ENCODE assay signal across 24 mouse cellular contexts in the genomic region with DNA sequence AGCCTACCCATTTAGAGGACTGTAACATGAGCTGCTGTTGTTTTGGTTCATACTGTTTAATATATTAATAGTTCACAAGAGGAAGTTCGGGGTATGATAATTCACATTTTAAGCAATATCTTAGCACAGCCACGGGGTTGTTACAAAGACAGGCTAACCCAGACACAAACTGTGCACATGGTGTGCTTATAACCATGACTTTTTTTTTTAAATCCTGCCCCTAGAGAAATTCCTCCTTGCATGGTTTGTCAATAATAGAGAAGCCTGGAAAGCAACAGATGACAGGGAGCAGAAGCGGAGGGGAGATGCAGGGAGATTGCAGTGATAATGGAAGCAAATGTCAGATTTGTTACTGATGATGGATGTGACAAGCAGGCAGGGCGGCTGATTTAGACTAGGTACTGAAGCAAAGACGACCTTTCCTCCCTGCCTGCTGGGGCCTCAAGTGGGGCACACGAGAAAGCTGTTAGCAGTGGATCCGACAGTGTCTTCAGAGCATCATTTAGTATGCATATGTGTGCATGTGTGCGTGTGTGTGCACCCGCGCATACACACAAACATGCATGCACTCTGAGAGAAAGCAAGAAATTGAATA.
DNase-seq lines count a peak whose midpoint lies in the region; ATAC-seq lines count a peak whose summit lies in the region.
"Had no signal": no experiment of that assay in that cellular context is flagged by ENCODE, and none has a peak within 500 bp of the region (broad histone marks: within the 10 kb centered on the region; RNA-seq: fewer than 3 reads in every experiment).

No protein-coding gene starts in this region.

- ATAC-seq in midbrain, embryonic 11.5 days (ENCODE audit: low FRiP score): 0 out of 2 replicates have a peak, but pooled peaks have one; percentile 24
- ATAC-seq in hindbrain, embryonic 16.5 days: peak; percentile 79
- ATAC-seq in midbrain, embryonic 16.5 days: peak; percentile 62
- ATAC-seq: forebrain, postnatal 0 days had no signal

- no peaks in the 10 kb centered on the region for H3K9me3 ChIP-seq in midbrain, embryonic 11.5 days (ENCODE audit: control insufficient read depth, low read length)
- H3K9me3 ChIP-seq in midbrain, embryonic 10.5 days (replicated peaks): no peaks in the 10 kb centered on the region
- H3K9me3 ChIP-seq in hindbrain, embryonic 16.5 days (ENCODE audit: control insufficient read depth, low read length): no peaks in the 10 kb centered on the region
- H3K9me3 ChIP-seq in midbrain, embryonic 16.5 days (replicated peaks; ENCODE audit: control insufficient read depth, low read length, poor library complexity, severe bottlenecking): no peaks in the 10 kb centered on the region
- H3K9me3 ChIP-seq: forebrain, embryonic 10.5 days; G1E; limb, embryonic 15.5 days; neural tube, embryonic 13.5 days had no signal

- no peak overlapping the region for H3K27ac ChIP-seq in midbrain, embryonic 11.5 days (ENCODE audit: low read depth, low read length)
- H3K27ac ChIP-seq in midbrain, embryonic 10.5 days (replicated peaks): no peak overlapping the region
- no peak overlapping the region for H3K27ac ChIP-seq in hindbrain, embryonic 16.5 days (ENCODE audit: low read depth, low read length)
- no peak overlapping the region for H3K27ac ChIP-seq in midbrain, embryonic 16.5 days (ENCODE audit: low read length)
- H3K27ac ChIP-seq: forebrain, embryonic 10.5 days; heart, adult 2 months; limb, embryonic 15.5 days; liver, embryonic 14.5 days; neural tube, embryonic 13.5 days had no signal

- no peak overlapping the region for H3K4me3 ChIP-seq in midbrain, embryonic 11.5 days (ENCODE audit: low read depth, low read length)
- no peak overlapping the region for H3K4me3 ChIP-seq in midbrain, embryonic 10.5 days
- H3K4me3 ChIP-seq in hindbrain, embryonic 16.5 days (ENCODE audit: low read length): no peak overlapping the region
- H3K4me3 ChIP-seq in midbrain, embryonic 16.5 days (ENCODE audit: low read depth, low read length): no peak overlapping the region
- H3K4me3 ChIP-seq: forebrain, embryonic 10.5 days; heart, adult 2 months; limb, embryonic 15.5 days; myocyte; neural tube, embryonic 13.5 days had no signal

- peaks cover 6% of the 10 kb centered on the region; the same call in 1 of the 2 replicates for H3K4me1 ChIP-seq in midbrain, embryonic 11.5 days (ENCODE audit: control insufficient read depth, insufficient read depth, low read length)
- peaks cover 5% of the 10 kb centered on the region for H3K4me1 ChIP-seq in midbrain, embryonic 10.5 days
- H3K4me1 ChIP-seq in hindbrain, embryonic 16.5 days (ENCODE audit: control insufficient read depth, insufficient read depth, low read depth, low read length): peaks cover 2% of the 10 kb centered on the region; the same call in 1 of the 2 replicates
- peaks cover 4% of the 10 kb centered on the region; the same call in 1 of the 2 replicates for H3K4me1 ChIP-seq in midbrain, embryonic 16.5 days (ENCODE audit: control insufficient read depth, insufficient read depth, low read length)
- H3K4me1 ChIP-seq: forebrain, embryonic 10.5 days; limb, embryonic 15.5 days; neural tube, embryonic 13.5 days had no signal

- WGBS in midbrain, embryonic 11.5 days: 63% methylated on average over 10 of the region's 10 CpGs
- 69% methylated on average over 10 of the region's 10 CpGs for WGBS in midbrain, embryonic 10.5 days
- WGBS in hindbrain, embryonic 16.5 days: 36% methylated on average over 10 of the region's 10 CpGs
- WGBS in midbrain, embryonic 16.5 days: 44% methylated on average over 10 of the region's 10 CpGs

- no peak overlapping the region for H3K4me2 ChIP-seq in midbrain, embryonic 11.5 days
- H3K4me2 ChIP-seq in hindbrain, embryonic 16.5 days (ENCODE audit: low read length): peak overlapping the region; percentile 3; the same call in 1 of the 2 replicates
- H3K4me2 ChIP-seq in midbrain, embryonic 16.5 days (ENCODE audit: low read length): peak overlapping the region; percentile 25; the same call in 1 of the 2 replicates
- H3K4me2 ChIP-seq: limb, embryonic 15.5 days; lung, embryonic 14.5 days; neural tube, embryonic 13.5 days had no signal

- no peaks in the 10 kb centered on the region for H3K27me3 ChIP-seq in midbrain, embryonic 11.5 days (ENCODE audit: control insufficient read depth, insufficient read depth, low read length)
- H3K27me3 ChIP-seq in midbrain, embryonic 10.5 days (ENCODE audit: low read depth, poor library complexity, severe bottlenecking): no peaks in the 10 kb centered on the region
- H3K27me3 ChIP-seq in hindbrain, embryonic 16.5 days (replicated peaks; ENCODE audit: control insufficient read depth, insufficient read depth, low read length): no peaks in the 10 kb centered on the region
- no peaks in the 10 kb centered on the region for H3K27me3 ChIP-seq in midbrain, embryonic 16.5 days (ENCODE audit: control insufficient read depth, insufficient read depth, low read depth, low read length)
- H3K27me3 ChIP-seq: CH12.LX; limb, embryonic 15.5 days; neural tube, embryonic 13.5 days had no signal

- H3K36me3 ChIP-seq in midbrain, embryonic 11.5 days (ENCODE audit: control insufficient read depth, insufficient read depth, low read length): no peaks in the 10 kb centered on the region
- H3K36me3 ChIP-seq in midbrain, embryonic 10.5 days: no peaks in the 10 kb centered on the region
- no peaks in the 10 kb centered on the region for H3K36me3 ChIP-seq in hindbrain, embryonic 16.5 days (ENCODE audit: control insufficient read depth, insufficient read depth, low read length)
- H3K36me3 ChIP-seq in midbrain, embryonic 16.5 days (ENCODE audit: control insufficient read depth, insufficient read depth, low read length): no peaks in the 10 kb centered on the region
- H3K36me3 ChIP-seq: forebrain, embryonic 10.5 days; G1E; limb, embryonic 15.5 days; neural tube, embryonic 13.5 days had no signal

- no peak for DNase-seq in midbrain, embryonic 11.5 days (ENCODE audit: low spot score, missing footprints)
- no peak for DNase-seq in midbrain, embryonic 10.5 days (ENCODE audit: low spot score)
- DNase-seq in right cerebral cortex, postnatal 4 days: no peak
- DNase-seq in lung, postnatal 36 days: no peak
- no peak for DNase-seq in ovary, postnatal 14 days (ENCODE audit: low spot score)
- DNase-seq: adrenal gland, postnatal 14 days; B cell, adult 2 months; cerebellum, adult 8-10 months; cerebellum, postnatal 36 days; forebrain, postnatal 0 days; gastrocnemius, postnatal 25 days; heart, adult 2 months; kidney, adult 11 months; layer of hippocampus, adult 9-11 months; lung, embryonic 14.5 days had no signal

- H3K9ac ChIP-seq in midbrain, embryonic 11.5 days (ENCODE audit: low read length): no peak overlapping the region
- H3K9ac ChIP-seq in hindbrain, embryonic 16.5 days (ENCODE audit: low read depth, low read length): no peak overlapping the region
- H3K9ac ChIP-seq in midbrain, embryonic 16.5 days (ENCODE audit: low read depth, low read length): no peak overlapping the region
- H3K9ac ChIP-seq: forebrain, postnatal 0 days; limb, embryonic 15.5 days; liver, embryonic 14.5 days; lung, embryonic 14.5 days; neural tube, embryonic 13.5 days had no signal

Comparison
In these comparisons a context has a peak if more than half of its experiments do, and no peak if none do; other contexts are left out.
1. ATAC-seq: peak in every context shown above with its lines; median percentile 79 in hindbrain, embryonic 16.5 days; 62 in midbrain, embryonic 16.5 days; 24 in midbrain, embryonic 11.5 days.